Mouse (Mus musculus): ENCODE measurements around the gene Capn2.

Gene Capn2

DNA sequence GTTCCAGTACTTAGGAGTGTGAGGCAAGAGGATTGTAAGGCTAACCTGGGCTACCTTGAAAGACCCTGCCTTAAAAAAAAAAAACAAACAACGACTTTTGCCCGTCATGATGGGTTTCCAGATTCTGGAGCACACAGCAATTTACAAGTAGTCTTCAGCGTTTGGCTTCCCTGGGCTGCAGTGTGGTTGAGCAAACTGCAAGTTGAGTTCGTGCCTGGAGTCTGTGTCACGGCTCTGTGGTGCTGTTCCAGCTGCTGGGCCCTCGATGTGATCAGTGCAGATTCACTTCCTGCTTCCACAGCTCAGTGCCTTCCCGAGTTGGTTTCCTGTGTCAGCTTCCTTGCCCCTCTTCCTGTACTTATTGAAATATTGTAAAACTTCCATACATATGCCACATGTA is 56.1 kb downstream of the Capn2 start:
- no peak for DNase-seq (ENCODE audit: low spot score)

DNA sequence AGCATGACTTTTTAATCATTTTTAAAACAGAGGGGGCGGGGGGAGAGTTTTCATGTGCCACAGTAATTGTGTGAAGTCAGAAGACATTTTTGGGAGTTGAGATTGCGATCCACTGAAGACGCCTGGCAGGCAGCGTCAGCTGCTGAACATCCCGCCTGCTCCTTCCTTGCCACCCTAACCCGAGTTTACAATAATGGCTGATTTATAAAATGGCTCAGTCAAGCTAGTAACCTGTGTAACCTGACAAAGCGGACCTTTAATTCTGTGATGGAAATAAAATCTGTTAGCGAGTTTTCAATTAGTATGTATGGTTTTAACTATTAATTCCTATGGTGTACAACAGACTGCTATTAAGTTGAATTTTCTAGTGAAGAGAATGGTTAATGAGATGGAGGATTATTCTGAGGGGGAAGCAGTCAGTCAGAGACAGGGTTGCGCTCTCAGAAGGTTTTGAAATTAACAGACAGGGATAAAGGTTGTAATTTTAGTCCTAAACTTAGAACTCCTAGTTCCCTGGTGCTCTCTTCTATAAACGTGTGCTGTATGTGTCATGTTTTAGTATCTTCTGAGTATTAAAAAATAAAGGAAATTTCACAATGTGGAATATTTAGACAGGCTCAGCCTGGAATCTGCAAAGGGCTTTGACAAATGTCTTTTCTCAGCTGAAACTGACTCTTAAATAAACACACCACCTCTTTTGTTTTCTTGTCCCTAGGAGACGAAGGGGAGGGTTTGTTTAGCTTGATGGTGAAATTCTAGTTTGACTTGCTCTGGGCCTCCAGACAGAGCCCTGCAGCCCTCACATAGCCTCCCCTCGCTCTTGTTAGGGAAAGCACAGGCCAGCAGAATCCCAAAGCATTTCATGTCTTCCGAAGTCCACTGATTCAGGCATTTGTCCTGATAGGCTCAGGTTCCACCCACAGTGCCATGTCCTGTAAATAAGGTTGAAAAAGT is 56.8 kb downstream of the Capn2 start:
- DNase-seq (ENCODE audit: low spot score), result no peak

DNA sequence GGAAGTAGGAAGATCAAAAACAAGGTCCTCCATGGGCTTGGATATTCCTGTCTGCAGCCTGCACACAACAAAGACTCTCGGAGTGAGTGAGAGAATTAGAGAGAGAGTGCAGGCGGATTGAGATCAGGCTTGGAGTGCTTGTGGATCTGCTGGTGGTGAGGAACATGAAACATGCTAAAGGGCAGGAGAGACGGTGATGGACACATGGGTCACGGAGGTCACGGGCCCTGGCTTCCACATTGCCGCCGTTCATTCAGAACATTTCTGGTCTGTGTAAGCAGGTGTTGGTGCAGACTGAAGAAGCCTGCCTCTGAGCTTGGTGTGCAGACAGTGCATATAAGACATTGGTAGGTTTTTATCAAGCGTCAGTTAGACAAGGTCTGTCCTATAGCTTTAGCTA is 58.0 kb downstream of the Capn2 start:
- DNase-seq (ENCODE audit: low spot score), result no peak

DNA sequence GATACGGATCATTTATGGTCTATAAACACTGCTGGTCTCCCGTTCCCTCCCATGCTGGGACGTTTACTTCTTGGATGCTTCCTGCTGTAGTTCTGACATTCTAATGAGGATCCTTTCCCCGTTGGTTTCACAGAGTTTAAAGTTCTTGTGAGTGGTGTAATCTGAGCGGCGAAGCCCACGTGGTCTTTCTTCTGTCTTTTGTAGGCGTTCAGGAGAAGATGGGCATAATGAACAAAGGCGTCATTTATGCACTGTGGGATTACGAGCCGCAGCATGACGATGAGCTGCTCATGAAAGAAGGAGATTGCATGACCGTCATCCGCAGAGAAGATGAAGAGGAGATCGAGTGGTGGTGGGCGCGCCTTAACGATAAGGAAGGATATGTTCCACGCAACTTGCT is 58.9 kb downstream of the Capn2 start:
- DNase-seq (ENCODE audit: low spot score), result no peak

DNA sequence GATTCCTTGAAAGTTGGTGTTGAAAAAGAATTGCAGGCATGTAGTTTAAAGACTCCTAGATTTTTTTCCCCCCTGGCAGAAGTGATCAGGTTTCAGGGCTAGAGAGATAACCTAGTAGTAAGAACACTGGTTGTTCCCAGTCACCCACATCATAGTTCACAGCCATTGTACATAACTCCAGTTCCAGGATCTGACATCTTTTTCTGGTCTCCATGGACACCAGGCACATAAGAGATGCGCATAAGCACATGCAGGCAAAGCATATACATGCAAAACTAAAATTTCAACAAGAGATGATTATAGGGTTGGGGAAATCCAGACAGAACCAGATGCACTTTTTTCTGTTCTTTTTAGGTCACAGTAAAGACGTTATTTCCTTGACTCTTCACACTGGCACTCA is 62.3 kb downstream of the Capn2 start:
- no peak for DNase-seq (ENCODE audit: low spot score)

DNA sequence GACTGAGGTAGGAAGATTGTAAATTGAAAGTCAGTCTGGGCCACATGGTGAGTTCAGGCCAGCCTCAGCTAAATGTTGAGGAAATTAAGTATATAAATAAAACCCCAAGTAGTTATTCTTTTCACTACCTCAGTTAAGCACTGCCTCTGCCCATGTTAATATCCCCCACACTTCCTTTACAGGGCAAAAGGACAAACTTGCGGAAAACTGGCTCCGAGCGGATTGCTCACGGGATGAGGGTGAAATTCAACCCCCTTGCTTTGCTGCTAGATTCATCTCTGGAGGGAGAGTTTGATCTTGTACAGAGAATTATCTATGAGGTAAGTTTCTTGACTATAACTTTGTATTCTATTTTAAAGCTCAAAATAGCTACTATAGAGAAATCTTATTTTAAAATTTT is 64.9 kb downstream of the Capn2 start:
- DNase-seq (ENCODE audit: low spot score), result no peak

DNA sequence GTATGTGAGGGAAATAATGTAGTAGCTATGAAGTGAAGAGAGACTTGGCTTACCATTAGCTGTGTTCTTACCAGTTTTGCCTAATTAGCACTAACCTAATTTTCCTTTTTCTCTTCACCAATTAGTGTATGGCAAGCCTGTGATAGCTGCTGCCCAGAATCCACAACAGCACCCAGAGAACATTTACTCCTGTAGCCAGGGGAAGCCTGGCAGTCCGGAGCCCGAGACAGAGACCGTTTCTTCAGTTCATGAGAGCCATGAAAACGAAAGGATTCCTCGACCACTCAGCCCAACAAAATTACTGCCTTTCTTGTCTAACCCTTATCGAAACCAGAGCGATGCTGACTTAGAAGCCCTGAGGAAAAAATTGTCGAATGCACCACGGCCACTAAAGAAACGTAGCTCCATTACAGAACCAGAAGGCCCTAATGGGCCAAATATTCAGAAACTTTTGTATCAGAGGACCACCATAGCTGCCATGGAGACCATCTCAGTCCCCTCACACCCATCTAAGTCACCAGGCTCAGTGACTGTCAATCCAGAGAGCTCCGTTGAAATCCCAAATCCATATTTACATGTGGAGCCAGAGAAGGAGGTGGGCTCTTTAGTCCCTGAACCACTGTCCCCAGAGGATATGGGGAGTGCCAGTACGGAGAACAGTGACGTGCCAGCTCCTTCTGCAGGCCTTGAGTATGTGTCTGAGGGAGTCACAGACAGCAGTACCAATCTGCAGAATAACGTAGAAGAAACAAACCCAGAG is 69.0 kb downstream of the Capn2 start:
- no peak for DNase-seq (ENCODE audit: low spot score)

DNA sequence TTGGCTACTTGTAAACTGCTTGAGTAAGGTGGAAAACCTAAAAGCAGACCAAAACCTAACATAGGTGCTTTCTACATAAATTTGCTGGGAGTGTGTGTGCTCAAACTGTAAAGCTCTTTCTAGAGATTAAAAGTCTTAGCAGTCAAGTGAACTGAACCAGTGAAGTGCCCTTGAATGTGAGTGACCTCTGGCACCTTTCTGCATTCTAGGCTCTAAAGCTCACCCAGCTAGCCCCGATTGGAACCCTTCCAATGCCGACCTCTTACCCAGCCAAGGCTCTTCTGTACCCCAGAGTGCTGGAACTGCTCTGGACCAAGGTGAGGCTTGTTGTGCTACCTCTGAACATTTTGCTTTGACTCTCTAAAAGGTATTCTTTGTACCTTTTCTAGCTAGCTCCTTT is 73.3 kb downstream of the Capn2 start:
- DNase-seq (ENCODE audit: low spot score), result no peak

DNA sequence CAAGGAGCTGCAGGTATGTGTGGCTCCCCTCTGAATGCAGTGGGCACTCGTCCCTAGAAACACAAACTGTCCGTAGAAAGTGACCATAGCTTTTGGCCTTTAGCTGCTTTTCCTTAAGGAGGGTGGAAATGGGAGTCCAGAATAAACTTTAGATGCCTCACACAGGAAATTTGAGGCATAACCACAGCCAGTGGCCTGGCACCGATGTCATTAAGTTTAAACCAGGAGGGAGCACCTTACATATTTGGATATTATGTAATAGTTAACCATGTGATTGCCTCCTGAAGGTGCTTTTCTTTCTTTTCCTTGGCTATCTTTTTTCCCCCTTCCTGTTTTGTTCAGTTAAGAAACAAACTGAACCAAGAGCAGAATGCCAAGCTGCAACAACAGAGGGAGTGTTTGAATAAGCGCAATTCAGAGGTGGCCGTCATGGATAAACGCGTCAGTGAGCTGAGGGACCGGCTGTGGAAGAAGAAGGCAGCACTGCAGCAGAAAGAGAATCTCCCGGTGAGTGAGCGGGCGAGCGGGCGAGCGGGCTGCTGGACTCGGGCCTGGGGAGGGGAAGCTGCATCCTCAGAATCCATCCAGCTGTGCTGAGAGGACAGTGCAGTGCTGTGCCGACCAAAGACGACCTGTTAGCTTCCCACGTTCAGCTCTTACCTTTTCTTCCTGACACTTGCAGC is 75.5 kb downstream of the Capn2 start:
- DNase-seq (ENCODE audit: low spot score), result no peak

DNA sequence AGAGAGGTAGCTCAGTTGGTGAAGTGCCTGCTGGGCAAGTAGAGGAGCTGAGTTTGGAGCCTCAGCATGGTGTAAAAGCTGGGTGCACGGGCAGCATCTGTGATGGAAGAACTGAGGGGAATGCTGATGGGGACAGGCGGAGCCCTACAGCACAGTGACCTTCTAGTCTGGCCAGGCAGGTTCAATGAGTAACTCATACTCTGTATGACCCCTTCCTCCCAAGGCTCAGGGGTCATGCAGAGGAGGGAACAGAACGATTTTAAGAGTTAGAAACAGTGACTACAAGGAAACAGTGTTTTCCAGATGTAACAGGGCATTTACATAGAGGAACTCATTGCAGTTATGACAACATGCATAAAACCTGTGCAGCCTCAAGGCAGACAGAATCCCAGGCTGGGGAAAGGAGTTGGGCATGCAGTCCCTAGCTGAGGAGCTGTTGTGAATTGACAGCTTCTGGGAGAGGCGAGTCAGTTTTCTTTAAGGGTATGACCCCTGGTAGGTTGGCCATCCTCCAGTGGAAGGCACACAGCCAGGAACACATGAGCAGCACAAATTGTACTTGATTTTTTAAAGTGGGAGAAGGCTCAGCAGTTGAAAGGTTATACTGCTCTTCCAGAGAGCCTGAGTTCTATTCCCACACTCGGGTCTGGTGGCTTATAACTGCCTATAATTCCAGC is 77.7 kb downstream of the Capn2 start:
- DNase-seq (ENCODE audit: low spot score), result no peak

DNA sequence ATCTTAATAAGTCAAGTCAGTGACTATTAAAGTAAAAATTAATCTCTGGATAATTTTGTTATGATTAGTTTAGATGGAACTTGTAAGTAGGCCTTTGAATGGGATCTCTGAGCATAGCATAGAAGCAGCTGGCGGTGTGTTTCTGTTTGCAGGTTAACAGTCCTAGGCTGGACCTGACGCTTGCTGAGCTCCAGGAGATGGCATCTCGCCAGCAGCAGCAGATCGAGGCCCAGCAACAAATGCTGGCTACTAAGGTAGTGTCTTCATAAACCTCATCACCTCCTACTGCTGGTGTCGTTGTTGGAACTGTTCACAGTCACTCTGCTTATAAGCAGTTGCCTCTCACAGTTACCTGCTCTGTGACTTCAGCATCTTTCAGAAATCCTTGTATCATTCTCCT is 80.7 kb downstream of the Capn2 start:
- DNase-seq (ENCODE audit: low spot score), result no peak

DNA sequence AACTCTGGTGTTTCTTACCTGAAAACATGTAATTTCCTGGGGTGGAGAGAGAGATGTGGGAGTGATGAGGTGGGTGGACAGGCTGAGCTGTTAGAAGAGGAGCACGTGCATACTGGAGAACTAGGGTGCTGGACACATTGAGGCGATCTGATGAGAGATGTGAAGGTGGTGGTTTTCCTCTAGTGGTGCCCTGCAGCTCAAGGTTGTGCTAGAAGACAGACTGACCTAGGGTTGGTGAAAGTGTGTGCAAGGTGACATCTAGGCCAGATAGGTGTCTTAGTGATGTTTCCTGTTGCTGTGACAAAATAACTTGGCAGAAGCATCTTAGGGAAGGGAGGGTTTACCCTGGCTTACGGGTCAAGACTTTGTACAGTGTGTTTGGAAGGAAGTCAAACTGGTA is 85.3 kb downstream of the Capn2 start:
- no peak for DNase-seq (ENCODE audit: low spot score)

DNA sequence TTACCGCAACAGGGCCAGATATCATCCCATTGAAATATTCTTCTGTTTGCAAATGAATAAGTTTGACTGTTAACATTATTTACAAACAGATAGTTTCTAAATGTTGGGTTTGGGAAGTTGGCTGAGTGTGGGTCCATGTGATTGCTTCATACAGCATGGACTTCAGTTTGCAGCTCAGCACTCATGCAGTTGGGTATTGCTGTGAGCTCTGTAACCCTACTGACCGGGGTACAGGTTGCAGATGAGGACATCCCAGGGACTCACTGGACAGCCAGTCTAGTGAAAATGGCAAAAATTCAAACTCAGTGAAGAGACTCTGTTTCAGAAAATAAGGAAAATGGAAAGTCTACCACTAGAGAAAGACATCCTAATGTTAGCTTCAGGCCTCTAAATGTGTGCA is 86.7 kb downstream of the Capn2 start:
- DNase-seq (ENCODE audit: low spot score), result no peak

DNA sequence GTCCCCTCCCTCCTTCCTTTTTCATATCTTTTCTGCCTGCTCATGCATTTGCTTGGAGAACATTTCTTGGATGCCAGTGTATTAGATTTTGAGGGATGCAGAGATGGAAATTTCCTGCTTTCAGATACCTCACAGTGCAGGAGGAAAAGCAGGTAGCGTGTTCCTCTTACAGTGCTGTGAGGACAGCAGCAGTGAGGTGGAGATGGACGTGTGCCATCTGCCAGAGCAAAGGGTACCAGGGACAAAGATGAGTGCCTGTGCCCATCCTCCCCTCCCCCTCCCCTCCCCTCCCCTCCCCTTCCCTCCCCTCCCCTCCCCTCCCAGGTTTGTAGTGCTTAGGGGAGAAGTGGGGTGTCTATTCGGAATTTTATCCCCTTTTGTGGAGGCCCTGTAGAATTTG is 87.6 kb downstream of the Capn2 start:
- DNase-seq (ENCODE audit: low spot score), result no peak

DNA sequence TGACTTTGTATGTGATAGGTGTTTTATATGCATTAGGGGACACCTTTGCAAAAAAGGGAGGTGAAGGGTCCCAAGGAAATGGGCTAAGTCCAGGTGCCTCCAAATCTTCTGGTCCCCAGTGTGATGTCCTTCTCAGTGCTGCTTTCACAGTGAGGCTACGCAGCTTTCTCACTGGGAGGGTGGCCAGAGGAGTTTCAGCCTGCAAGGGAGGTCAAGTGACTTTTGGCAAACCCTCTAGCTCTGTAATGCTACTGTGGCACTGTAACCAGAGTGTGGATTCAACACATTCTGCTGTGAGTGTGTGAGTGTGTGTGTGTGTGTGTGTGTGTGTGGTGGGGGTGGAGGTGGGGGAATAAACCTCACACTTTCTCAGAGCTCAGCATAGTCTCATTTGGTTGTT is 90.0 kb downstream of the Capn2 start:
- DNase-seq (ENCODE audit: low spot score), result no peak

DNA sequence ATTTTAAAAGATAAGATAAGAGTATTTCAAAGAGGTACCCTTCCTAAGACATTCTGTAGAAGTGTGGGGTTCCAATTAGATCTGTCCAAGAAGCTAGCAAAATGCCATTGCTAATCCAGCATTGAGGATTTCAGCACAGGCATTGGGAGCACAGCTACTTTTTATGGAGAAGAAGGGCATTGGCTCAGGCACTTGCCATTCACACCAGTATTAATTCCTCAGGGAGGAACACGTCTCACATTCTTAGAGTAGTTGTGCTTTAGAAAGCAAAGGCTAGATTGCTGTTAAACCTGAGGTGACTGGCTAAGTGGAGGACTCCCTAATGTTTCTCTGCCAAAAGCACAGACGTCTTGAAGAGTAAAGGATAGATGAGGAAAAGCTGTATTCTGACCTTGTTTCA is 91.0 kb downstream of the Capn2 start:
- DNase-seq (ENCODE audit: low spot score), result no peak

DNA sequence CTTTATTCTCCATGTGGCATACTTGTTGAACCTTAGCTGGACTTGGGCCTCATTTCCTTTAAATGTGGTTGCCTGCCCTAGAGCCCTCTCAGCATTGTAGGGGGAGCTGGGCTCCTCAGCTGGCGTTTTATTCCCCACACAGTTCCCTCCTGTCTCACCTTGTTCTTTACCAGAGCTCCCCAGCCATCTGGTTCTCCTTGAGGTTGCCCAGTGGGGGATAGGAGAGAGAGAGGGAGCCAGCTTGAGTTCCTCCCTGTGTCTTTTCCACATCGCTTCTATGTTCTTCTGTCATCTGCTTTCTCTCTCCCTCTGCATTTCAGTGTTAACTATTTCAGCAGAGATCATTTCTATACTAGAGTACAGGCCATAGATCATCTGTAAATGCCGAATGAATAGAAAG is 92.2 kb downstream of the Capn2 start:
- DNase-seq (ENCODE audit: low spot score), result no peak

DNA sequence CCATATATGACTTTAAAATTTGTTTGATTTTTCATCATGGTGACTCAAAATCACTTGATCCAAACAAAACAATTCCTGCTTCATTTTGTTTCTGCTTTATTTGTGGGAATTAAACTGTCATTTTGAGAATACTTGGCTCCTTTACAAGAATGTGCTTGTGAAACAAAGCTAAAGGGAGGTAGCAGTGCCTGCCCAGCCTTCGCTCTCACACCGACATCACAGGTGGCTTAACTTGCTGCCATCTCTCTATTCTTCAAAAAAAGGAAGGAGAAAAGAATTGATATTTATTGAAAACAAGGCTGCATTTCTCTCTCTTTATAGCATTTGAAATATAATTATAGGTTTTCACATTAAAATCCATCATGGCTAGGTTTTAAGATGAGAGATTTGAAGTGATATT is 93.1 kb downstream of the Capn2 start:
- DNase-seq (ENCODE audit: low spot score), result no peak

DNA sequence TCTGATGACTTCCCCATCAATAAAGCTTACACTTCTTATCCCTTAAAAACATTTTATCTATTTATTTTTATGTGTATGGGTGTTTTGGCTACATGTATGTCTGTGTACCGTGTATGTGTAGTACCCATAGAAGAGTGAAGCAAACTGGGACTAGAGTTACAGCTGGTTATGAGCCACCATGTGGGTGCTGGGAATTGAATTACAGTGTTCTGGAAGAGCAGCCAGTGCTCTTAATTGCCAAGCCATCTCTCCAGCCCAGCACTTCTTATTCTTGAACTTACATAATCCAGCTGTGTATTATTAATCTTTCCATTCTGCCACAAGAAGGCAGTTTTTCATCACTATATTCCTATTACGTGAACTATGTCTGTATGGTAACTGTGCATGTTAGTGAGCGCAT is 97.9 kb downstream of the Capn2 start:
- DNase-seq (ENCODE audit: low spot score), result no peak
